Mouse (Mus musculus) limb, embryonic 12.5 days (tissue): ENCODE measurements around the gene Lrp8. TPM values are rescaled to one million over a fixed set of nuclear protein-coding genes. Genes with fewer than 3 reads are reported as not detected.

ENCODE experiments used
- ATAC-seq: fragments of 200-750 bp; cut with Nextera tagmentation; 2 replicates; pipeline ENCODE4 v1.8.0; 2017; ENCODE audit warnings: low read depth, moderate TSS enrichment; ENCODE audit not compliant: insufficient number of reproducible peaks, insufficient read depth, low FRiP score, low TSS enrichment
- H3K27ac ChIP-seq: fragments of 300-500 bp; sonication (generic); 2 replicates; pipeline ENCODE4 v1.5.1; 2016; ENCODE audit warnings: mild to moderate bottlenecking, moderate library complexity
- H3K27me3 ChIP-seq: fragments of 300-500 bp; sonication (generic); 2 replicates; pipeline ENCODE4 v1.6.1; 2016; ENCODE audit warnings: mild to moderate bottlenecking, moderate library complexity
- H3K36me3 ChIP-seq: fragments of 300-500 bp; sonication (generic); 2 replicates; pipeline ENCODE4 v1.6.1; 2016; ENCODE audit warnings: mild to moderate bottlenecking, moderate library complexity
- H3K4me1 ChIP-seq: fragments of 300-500 bp; sonication (generic); replicated peaks from 2 replicates; pipeline ENCODE4 v1.6.1; 2016
- H3K4me2 ChIP-seq: fragments of 300-500 bp; sonication (generic); 2 replicates; pipeline ENCODE4 v1.6.1; 2016; ENCODE audit warnings: mild to moderate bottlenecking, moderate library complexity
- H3K4me3 ChIP-seq: fragments of 300-500 bp; sonication (generic); replicated peaks from 2 replicates; pipeline ENCODE4 v1.5.1; 2016; ENCODE audit warnings: mild to moderate bottlenecking
- H3K9ac ChIP-seq: fragments of 300-500 bp; sonication (generic); replicated peaks from 2 replicates; pipeline ENCODE4 v1.6.1; 2016; ENCODE audit warnings: mild to moderate bottlenecking, moderate library complexity
- H3K9me3 ChIP-seq: fragments of 300-500 bp; sonication (generic); 2 replicates; pipeline ENCODE4 v1.6.1; 2016; ENCODE audit warnings: mild to moderate bottlenecking, moderate library complexity
- WGBS: fragments of 180-500 bp; shearing (Covaris S2); methylation state at CpG from one replicate; pipeline ENCODE4 v1.1.7; 2016; 5-methylcytosine and 5-hydroxymethylcytosine counted together
- polyA plus RNA-seq: library from polyadenylated mRNA; unstranded; fragments of >200 nt; fragmentation: Nextera tagmentation; extraction: Ambion mirVana; gene quantifications from 2 replicates; pipeline ENCODE4 v1.2.1, GENCODE M21; 2016

Lrp8 gene
- 6.0 and 7.4 TPM in 2 replicates for polyA plus RNA-seq

- H3K9ac ChIP-seq: peak within 1 kb of the TSS; percentile 73
- H3K4me1 ChIP-seq: peaks cover 12% of the 10 kb centered on the region
- no peak for ATAC-seq
- peak within 1 kb of the TSS; percentile 99 for H3K4me2 ChIP-seq
- peak within 1 kb of the TSS; percentile 56 for H3K27ac ChIP-seq
- H3K4me3 ChIP-seq: peak within 1 kb of the TSS; percentile 69
- H3K36me3 ChIP-seq: no peaks in the 10 kb centered on the region
- WGBS: 1% methylated on average over 14 of the region's 44 CpGs
- H3K9me3 ChIP-seq: no peaks in the 10 kb centered on the region
- peaks cover 18% of the 10 kb centered on the region for H3K27me3 ChIP-seq
Observed at GRCm38 (mm10) chr4:107802185-107802449, at the start of gene Lrp8. Lrp8 (plus strand) TSS chr4:107802261.

DNA sequence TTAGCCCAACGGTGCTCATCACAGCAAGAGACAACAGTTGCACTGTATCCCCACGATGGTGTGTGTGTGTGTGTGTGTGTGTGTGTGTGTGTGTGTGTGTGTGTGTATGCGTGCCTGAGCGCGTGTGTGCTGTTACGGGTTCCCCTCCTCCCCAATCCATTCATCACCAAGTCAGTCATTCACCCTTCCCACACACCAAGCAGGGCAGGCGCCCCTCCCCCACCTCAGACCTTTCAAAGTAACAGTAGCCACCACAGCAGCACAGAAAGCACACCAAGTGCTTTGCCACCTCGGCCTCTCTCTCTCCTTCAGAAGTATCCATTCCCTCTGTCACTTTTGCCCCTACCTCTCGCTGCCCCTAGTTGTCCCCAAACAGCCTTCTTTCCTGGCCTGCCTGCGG lies 45.8 kb upstream of the Lrp8 start:
- H3K9me3 ChIP-seq: no peaks in the 10 kb centered on the region
- no peaks in the 10 kb centered on the region for H3K36me3 ChIP-seq
- H3K4me1 ChIP-seq: peaks cover 21% of the 10 kb centered on the region
- H3K27me3 ChIP-seq: peaks cover 19% of the 10 kb centered on the region; the same call in 1 of the 2 replicates
- no peak overlapping the region for H3K4me2 ChIP-seq
- 15% methylated on average over 10 of the region's 10 CpGs for WGBS
- ATAC-seq: no peak
- no peak overlapping the region for H3K9ac ChIP-seq
- no peak overlapping the region for H3K27ac ChIP-seq
- H3K4me3 ChIP-seq: no peak overlapping the region

GRCm38 (mm10) chr4:107757487-107758470 lies 44.3 kb upstream of the Lrp8 start:
- Histone ChIP-seq H3K27me3 (peaks cover 19% of the 10 kb centered on the region; the same call in 1 of the 2 replicates), H3K36me3 (no peaks in the 10 kb centered on the region), H3K4me1 (peaks cover 21% of the 10 kb centered on the region), H3K9me3 (no peaks in the 10 kb centered on the region), H3K9ac (no peak overlapping the region), H3K4me3 (no peak overlapping the region), H3K4me2 (no peak overlapping the region), H3K27ac (no peak overlapping the region)
- WGBS: 67% methylated on average over 15 of the region's 15 CpGs
- ATAC-seq: no peak

GRCm38 (mm10) chr4:107758938-107759337 lies 43.1 kb upstream of the Lrp8 start:
- no peak overlapping the region for H3K4me2 ChIP-seq
- H3K36me3 ChIP-seq: no peaks in the 10 kb centered on the region
- H3K9me3 ChIP-seq: no peaks in the 10 kb centered on the region
- peaks cover 19% of the 10 kb centered on the region; the same call in 1 of the 2 replicates for H3K27me3 ChIP-seq
- H3K4me1 ChIP-seq: peaks cover 21% of the 10 kb centered on the region
- H3K4me3 ChIP-seq: no peak overlapping the region
- no peak for ATAC-seq
- no peak overlapping the region for H3K27ac ChIP-seq
- whole genome bisulfite sequencing: 80% methylated on average over 9 of the region's 9 CpGs
- H3K9ac ChIP-seq: no peak overlapping the region

DNA sequence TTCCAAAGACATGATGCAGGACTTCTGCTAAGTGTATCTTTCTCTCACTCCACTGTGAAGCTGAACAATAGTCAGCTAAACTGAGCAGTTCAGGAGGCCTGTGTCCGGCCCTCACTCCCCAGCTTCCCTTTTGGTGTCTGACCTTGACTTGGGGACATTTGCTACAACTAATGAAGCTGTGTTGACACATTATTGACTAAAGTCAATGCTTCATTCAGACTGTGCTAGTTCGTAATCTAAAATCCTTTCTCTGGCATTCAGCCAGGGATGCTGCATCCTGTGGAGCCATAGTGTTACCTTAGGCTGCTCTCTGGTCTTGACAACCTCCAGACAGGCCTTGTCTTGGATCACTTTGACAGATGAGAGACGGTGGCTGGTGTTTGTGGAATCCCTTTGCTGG lies 39.1 kb upstream of the Lrp8 start:
- H3K27ac ChIP-seq: no peak overlapping the region
- 79% methylated on average over 3 of the region's 3 CpGs for WGBS
- peaks cover 9% of the 10 kb centered on the region for H3K4me1 ChIP-seq
- no peaks in the 10 kb centered on the region for H3K9me3 ChIP-seq
- peaks cover 6% of the 10 kb centered on the region; the same call in 1 of the 2 replicates for H3K27me3 ChIP-seq
- H3K4me2 ChIP-seq: no peak overlapping the region
- no peak overlapping the region for H3K4me3 ChIP-seq
- H3K36me3 ChIP-seq: no peaks in the 10 kb centered on the region
- H3K9ac ChIP-seq: no peak overlapping the region
- ATAC-seq: no peak

DNA sequence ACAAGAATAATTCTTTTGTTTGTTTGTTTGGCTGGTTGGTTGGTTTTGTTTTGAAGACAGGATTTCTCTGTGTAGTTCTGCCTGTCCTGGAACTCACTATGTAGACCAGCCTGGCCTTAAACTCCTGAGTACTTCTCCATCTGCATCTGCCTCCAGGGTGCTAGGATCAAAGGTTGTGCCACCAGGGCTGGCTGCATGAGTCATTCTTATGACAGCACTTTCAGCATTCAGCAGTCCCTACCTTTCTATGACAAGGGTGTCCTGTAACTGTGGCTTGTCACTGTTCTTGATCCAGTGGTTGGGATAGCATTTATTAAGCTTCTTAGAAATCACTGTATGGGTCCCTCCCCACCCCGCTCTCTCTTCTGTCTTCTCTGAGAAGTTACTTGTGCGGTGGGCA lies 38.5 kb upstream of the Lrp8 start:
- Histone ChIP-seq H3K4me3 (no peak overlapping the region), H3K4me1 (peaks cover 13% of the 10 kb centered on the region), H3K4me2 (no peak overlapping the region), H3K27me3 (0 out of 2 replicates have a peak, but pooled peaks cover 2% of the 10 kb centered on the region), H3K36me3 (no peaks in the 10 kb centered on the region), H3K9me3 (no peaks in the 10 kb centered on the region), H3K9ac (no peak overlapping the region), H3K27ac (no peak overlapping the region)
- ATAC-seq: no peak
- 96% methylated on average over 2 of the region's 2 CpGs for WGBS

DNA sequence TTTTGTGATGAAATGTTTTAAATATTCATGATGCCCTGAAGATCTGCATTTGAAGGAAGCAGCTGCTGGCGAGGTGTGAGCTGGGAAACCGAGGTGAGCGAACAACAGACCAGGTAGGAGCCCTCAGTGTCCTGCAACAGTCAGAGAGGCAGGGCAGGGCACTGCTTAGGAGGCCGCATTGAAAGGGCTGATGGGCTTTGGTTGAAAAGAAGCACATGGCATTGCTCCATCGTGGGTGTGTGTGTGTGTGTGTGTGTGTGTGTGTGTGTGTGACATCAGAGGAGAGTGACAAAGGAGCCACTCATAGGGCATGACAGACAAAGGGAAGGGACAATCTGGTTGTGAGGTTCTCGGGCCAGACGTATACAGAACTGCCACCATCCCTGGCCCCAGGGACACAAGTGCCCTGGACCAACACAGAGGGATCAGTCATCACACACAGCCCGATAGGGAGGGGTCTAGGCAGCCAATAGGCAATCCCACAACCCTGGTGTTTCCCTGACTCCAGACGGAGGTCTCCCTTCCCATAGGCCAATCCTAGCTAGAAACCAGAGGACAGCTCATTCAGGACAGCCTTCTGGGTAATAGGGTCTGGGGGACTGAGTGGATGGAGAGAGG lies 36.8 kb upstream of the Lrp8 start:
- Histone ChIP-seq H3K4me3 (no peak overlapping the region), H3K4me1 (peaks cover 13% of the 10 kb centered on the region), H3K27ac (no peak overlapping the region), H3K4me2 (no peak overlapping the region), H3K27me3 (no peaks in the 10 kb centered on the region), H3K36me3 (no peaks in the 10 kb centered on the region), H3K9me3 (no peaks in the 10 kb centered on the region), H3K9ac (no peak overlapping the region)
- ATAC-seq: no peak
- 68% methylated on average over 9 of the region's 9 CpGs for WGBS

DNA sequence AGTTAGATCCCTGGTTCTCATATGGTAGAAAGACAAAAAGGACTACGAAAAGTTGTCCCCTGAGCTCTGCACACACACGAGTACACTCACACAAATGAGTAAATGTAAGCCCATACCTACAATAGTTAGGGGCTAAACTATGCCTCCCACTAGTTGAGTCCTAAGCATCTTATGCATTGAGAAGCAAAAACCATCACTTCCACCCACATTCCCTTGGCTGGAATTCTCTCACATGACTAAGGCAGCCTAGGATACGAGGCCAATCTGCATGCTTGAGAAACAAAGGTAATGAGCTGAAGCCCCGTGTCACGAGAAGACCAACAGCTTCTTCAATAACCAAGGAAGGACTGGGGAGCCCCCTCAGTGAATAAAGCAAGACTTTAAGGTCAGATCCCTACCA lies 35.9 kb upstream of the Lrp8 start:
- peaks cover 13% of the 10 kb centered on the region for H3K4me1 ChIP-seq
- no peaks in the 10 kb centered on the region for H3K36me3 ChIP-seq
- no peak overlapping the region for H3K4me2 ChIP-seq
- no peaks in the 10 kb centered on the region for H3K27me3 ChIP-seq
- WGBS: 68% methylated on average over 5 of the region's 5 CpGs
- H3K9me3 ChIP-seq: no peaks in the 10 kb centered on the region
- no peak overlapping the region for H3K9ac ChIP-seq
- H3K4me3 ChIP-seq: no peak overlapping the region
- no peak overlapping the region for H3K27ac ChIP-seq
- no peak for ATAC-seq

GRCm38 (mm10) chr4:107772122-107772825 lies 29.8 kb upstream of the Lrp8 start:
- ATAC-seq: no peak
- Histone ChIP-seq H3K27ac (no peak overlapping the region), H3K4me1 (peaks cover 16% of the 10 kb centered on the region), H3K9ac (no peak overlapping the region), H3K4me2 (no peak overlapping the region), H3K9me3 (peaks cover 3% of the 10 kb centered on the region; the same call in 1 of the 2 replicates), H3K36me3 (no peaks in the 10 kb centered on the region), H3K4me3 (no peak overlapping the region), H3K27me3 (no peaks in the 10 kb centered on the region)
- whole genome bisulfite sequencing: 82% methylated on average over 16 of the region's 16 CpGs

DNA sequence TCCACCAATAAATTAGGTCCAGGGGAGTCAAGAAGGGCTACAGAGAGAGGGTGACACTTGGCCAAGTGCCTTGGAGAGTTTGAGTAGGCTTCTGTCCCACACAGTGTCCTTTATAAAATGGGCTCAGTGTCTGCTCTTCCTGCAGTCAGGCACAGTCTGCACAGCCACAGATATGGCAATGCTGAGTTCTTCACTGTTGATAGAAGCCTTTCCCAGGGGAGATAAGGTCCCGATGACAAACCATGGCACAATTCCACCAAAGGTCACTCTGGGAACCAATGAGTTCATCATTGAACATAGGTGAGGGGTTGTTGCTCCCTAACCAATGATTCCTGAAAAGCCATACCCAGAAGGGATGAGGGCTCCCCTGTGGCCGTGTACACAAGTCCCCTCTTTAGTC lies 27.2 kb upstream of the Lrp8 start:
- H3K27ac ChIP-seq: no peak overlapping the region
- H3K4me2 ChIP-seq: no peak overlapping the region
- 0 out of 2 replicates have a peak, but pooled peaks cover 6% of the 10 kb centered on the region for H3K27me3 ChIP-seq
- no peak overlapping the region for H3K4me3 ChIP-seq
- no peak for ATAC-seq
- H3K4me1 ChIP-seq: peaks cover 12% of the 10 kb centered on the region
- H3K9ac ChIP-seq: no peak overlapping the region
- peaks cover 3% of the 10 kb centered on the region; the same call in 1 of the 2 replicates for H3K9me3 ChIP-seq
- no peaks in the 10 kb centered on the region for H3K36me3 ChIP-seq
- WGBS: 74% methylated on average over 2 of the region's 2 CpGs

- H3K36me3 ChIP-seq: no peaks in the 10 kb centered on the region
- ATAC-seq: peak; percentile 65; the same call in 1 of the 2 replicates
- no peak overlapping the region for H3K4me2 ChIP-seq
- H3K9ac ChIP-seq: no peak overlapping the region
- WGBS: 24% methylated on average over 7 of the region's 7 CpGs
- 0 out of 2 replicates have a peak, but pooled peaks cover 6% of the 10 kb centered on the region for H3K27me3 ChIP-seq
- peak overlapping the region; percentile 54; the same call in 1 of the 2 replicates for H3K27ac ChIP-seq
- H3K4me1 ChIP-seq: peaks cover 12% of the 10 kb centered on the region
- H3K4me3 ChIP-seq: no peak overlapping the region
- H3K9me3 ChIP-seq: peaks cover 3% of the 10 kb centered on the region; the same call in 1 of the 2 replicates
Observed at GRCm38 (mm10) chr4:107775672-107776071, 26.4 kb upstream of the Lrp8 start.
